Mouse (Mus musculus) cortical plate, adult 2 months (tissue): ENCODE data around the gene Serpina3c.

Experiments used
- CTCF ChIP-seq: fragments of 200-500 bp; IDR thresholded peaks from 2 replicates; pipeline ENCODE4 v1.5.1; 2011; ENCODE audit warnings: mild to moderate bottlenecking, control low read depth, low read length; ENCODE audit not compliant: insufficient read depth; ENCODE audit errors: extremely low read depth
- POLR2A ChIP-seq: fragments of 200-500 bp; IDR thresholded peaks from 2 replicates; pipeline ENCODE4 v1.6.1; 2011; ENCODE audit warnings: mild to moderate bottlenecking, low read length, control low read depth; ENCODE audit not compliant: insufficient read depth; ENCODE audit errors: extremely low read depth

- TF ChIP-seq POLR2A (no peak), CTCF (no peak)
Observed at GRCm38 (mm10) chr12:104131041-104131440, 22.6 kb downstream of the Serpina3c start.
